Mouse (Mus musculus) T-cell, adult 2 months (primary cell): ENCODE results near the gene Stag1.

Experiments
- DNase-seq: peaks from one replicate; pipeline ENCODE4 v3.0.0; 2022; ENCODE audit warnings: low spot score

The Stag1 gene

DNA sequence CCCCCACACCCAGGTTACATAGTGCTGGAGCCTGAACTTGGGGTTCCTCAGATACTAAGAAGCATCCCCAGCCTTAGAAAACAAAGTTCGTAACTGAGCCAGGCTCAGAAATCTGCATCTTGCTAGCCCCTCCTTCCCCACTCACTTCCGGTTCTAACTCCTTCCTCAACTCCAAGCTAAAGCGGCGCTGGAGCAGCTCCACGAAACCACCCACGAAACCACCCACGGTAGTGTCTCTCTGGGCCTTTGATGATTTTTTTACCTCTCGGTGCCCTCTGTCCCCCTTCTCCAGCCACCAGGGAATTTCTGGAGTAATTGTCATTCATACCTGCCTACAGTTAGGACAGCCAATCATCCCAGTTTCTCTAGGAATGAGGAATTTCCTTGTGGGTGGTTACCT lies at the start of gene Stag1:
TSS of gene Stag1 (plus strand) at position 253 of the 400 bp plus-strand sequence.
- no peak for DNase-seq

DNA sequence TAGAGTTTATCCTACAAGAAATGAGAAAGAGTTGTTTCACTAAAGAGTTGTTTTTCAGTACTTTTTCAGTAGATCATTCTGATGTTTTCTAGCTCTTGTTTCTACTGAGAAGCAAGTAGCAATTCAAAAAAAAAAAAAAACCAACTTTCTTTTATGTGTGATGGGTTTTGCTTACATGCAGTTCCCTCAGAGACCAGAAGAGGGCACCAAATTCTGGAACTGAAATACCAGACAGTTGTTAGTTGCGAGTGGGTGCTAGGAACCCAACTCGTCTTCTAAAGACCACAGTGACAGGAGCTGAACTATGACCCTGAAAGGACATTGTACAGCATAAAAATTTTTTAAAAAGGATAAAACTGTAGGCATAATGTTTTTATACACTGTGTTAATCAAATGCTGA lies 49.3 kb upstream of the Stag1 start:
- peak; percentile 48 for DNase-seq

- no peak for DNase-seq
Measured at GRCm38 (mm10) chr9:100555686-100556085, 41.9 kb upstream of the Stag1 start.

DNA sequence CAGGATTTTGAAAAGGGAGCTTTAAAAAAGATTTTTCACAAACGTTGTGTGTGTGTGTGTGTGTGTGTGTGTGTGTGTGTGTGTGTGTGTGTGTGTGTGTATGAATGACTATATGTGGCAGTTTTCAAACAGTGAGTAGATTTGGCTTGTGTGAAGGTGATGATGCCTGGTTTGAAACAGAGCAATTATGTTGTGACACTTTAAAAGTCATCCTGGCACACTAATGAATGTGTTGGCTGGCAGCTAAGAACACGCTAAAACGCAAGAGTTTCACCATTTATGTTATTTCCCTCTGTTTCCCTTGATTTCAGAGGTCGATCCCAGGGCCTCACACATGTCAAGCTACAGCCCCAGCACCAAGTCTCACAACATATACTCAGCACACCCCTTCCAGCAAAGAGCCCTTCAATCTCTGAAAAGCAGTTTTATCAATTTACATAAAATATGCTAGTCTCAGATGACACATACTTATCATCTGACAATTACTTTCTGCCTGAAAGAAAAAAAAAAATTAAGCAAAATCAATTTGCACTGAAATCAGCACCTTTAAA lies 39.5 kb upstream of the Stag1 start:
- DNase-seq, result no peak

DNA sequence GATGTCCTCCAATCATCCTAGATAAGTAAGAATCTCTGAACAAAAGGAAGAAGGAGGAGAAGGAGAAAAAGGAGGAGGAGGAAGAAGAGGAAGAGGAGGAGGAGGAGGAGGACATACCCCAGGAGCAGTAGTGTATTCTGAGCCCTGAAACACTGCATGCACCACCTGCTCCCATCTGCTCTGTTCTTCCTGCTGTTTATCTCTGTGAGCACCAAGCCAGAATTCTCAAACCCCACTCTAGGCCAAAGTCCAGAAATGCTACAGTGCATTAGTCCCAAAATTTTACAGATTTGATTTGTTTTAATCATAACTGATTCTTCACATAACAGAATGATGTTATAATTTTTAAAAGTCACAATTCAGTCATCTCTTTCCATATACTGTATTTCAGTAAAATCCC lies 38.6 kb upstream of the Stag1 start:
- no peak for DNase-seq

GRCm38 (mm10) chr9:100560251-100560890 lies 37.2 kb upstream of the Stag1 start:
- DNase-seq, result no peak

- no peak for DNase-seq
Measured at GRCm38 (mm10) chr9:100569798-100570625, 27.6 kb upstream of the Stag1 start.

- peak; percentile 9 for DNase-seq
Measured at GRCm38 (mm10) chr9:100570626-100571233, 26.9 kb upstream of the Stag1 start, which contains the start of gene Slc35g2. Gene Slc35g2 (minus strand): TSS chr9:100571090.

GRCm38 (mm10) chr9:100571511-100571910 lies 26.1 kb upstream of the Stag1 start:
- DNase-seq, result no peak

- no peak for DNase-seq
Measured at GRCm38 (mm10) chr9:100573300-100573699, 24.3 kb upstream of the Stag1 start.

GRCm38 (mm10) chr9:100573942-100574341 lies 23.7 kb upstream of the Stag1 start:
- DNase-seq, result no peak

- no peak for DNase-seq
Measured at GRCm38 (mm10) chr9:100580196-100580740, 17.3 kb upstream of the Stag1 start.

DNA sequence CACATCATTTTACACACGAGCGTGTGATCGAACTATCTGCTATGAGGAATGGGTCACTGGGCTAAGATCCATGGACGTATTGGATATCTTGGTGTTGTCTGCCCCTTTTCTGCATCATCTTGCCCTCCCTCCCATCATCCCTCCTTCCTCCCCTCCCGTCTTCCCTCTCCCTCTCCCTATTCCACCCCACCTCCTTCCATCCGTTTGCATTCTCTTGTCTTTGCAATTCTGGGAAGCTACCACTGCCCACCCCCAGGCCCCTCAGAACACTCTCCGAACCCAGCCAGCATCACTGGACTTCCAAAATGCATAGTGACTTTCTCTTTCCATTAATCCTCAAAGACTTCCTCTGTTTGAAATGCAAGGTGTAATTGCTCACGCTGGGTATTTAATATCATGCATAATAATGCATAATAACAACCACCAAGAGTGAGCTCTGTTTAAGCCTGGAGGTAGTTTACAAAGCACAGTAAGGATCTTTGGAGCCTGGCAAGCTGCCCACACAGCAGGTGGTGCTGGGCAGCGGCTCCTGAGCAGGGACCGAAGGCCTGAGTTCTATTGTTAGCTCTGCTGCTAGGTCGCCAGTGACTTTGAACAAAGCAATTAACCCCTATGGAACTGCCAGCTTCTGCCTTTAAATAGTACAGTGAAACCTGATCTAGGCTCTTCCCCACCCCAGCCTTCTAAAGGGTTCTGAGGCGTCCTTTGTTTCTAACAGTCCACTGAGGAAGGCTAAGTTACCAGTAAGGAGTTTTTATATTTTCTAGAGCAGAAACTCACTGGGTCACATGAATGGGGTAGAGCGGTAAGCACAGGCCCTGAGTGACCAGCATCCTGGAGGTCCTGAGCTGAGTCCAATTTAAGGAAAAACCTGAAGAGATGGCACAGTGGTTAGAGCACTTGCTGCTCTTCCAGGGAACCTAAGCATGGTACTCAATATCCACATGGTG lies 15.8 kb upstream of the Stag1 start:
- no peak for DNase-seq

- no peak for DNase-seq
Measured at GRCm38 (mm10) chr9:100582883-100583575, 14.6 kb upstream of the Stag1 start.

DNA sequence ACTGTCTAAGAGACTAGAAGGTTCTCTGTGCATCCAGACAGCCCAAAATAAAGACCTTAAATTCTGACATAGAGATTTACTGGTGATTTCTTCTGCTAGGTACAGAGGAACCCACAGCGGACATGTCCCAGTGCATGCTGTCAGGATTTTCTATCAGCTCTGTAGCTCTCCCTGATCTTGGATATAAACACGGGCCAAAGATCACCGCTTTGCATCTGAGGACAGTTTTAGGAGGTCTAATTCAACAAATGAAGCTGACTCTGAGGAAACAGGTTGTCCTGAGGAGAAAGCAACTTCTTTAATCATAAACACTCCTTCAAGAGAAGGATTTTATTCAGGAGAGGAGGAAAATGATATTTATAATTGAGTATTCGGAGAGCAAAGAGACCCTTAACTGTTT lies 13.6 kb upstream of the Stag1 start:
- DNase-seq, result no peak

DNA sequence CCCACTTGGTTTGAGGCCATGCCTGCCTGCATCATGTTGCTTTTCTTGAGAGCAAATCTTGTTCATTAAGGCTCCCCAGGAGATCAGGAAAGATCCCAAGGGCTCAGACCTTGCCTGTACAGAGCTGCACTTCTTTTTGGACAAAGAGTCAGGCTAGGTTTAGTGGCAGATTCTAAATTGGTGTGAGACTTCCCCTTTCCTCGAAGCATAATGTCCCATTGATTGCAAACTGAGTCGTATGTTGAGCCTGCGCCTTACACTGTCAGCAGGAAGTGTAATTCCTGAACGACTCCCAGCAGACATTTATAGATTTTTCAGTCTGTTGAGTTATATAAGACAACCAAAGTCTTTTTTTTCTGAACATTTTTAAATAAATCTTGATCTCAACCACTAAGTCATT lies 7.1 kb upstream of the Stag1 start:
- DNase-seq, result no peak

DNA sequence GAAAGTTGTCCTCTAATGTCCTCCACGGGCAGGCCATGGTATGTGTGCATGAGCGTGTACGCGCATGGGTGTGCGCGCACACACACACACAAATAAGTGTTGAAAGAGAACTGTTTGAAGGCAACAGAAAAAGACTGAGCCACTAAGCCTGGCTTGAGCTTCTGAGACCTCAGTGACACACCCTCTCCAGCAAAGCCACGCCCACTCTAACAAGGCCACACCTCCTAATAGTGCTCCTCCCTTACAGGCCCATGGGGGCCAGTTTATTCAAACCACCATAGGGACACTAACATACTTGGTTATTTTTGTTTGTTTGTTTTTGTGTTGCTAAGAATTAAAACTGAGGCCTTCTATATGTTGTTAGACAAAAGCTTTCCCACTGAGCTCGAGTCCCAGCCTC lies 1.3 kb upstream of the Stag1 start:
- no peak for DNase-seq

GRCm38 (mm10) chr9:100599761-100600328 lies 2.2 kb downstream of the Stag1 start:
- no peak for DNase-seq

GRCm38 (mm10) chr9:100602130-100602529 lies 4.5 kb downstream of the Stag1 start:
- DNase-seq, result no peak

- no peak for DNase-seq
Measured at GRCm38 (mm10) chr9:100603156-100603555, 5.6 kb downstream of the Stag1 start.
